Mouse (Mus musculus) splenic B cell, adult 2 months (primary cell): ENCODE data around the gene Adgrl3.

Source experiments
- DNase-seq: peaks from one replicate; pipeline ENCODE4 v3.0.0-alpha.2; 2011; ENCODE audit warnings: low read depth, low spot score
- H3K27me3 ChIP-seq: 2 replicates; pipeline ENCODE4 v1.6.1; 2012; ENCODE audit warnings: mild to moderate bottlenecking, low read length, moderate library complexity, mixed read lengths; ENCODE audit not compliant: control insufficient read depth, poor library complexity, insufficient read depth, severe bottlenecking
- H3K36me3 ChIP-seq: 2 replicates; pipeline ENCODE4 v1.6.1; 2012; ENCODE audit warnings: mild to moderate bottlenecking, low read length, moderate library complexity, mixed read lengths; ENCODE audit not compliant: control insufficient read depth, poor library complexity, insufficient read depth, severe bottlenecking

Gene Adgrl3

DNA sequence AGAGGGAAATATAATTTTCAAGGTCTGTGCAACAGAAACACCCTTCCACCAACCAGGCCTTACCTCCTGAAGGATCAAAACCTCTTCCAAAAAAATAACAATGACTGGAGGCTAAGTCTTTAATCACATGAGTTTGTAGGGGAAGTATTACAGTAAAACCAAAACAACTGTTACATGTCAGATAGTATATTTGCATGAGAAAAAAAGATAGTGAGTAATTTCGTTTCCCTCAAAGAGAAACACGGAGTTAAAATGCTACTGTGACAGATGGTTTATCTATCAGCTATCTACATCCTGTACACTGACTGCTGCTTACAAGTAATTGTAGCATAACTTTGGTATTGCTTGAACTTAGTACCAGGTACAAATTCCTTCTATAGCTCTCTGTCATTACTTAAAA is 616.2 kb downstream of the Adgrl3 start:
- DNase-seq = no peak
- H3K36me3 ChIP-seq = no peaks in the 10 kb centered on the region
- H3K27me3 ChIP-seq = no peaks in the 10 kb centered on the region

DNA sequence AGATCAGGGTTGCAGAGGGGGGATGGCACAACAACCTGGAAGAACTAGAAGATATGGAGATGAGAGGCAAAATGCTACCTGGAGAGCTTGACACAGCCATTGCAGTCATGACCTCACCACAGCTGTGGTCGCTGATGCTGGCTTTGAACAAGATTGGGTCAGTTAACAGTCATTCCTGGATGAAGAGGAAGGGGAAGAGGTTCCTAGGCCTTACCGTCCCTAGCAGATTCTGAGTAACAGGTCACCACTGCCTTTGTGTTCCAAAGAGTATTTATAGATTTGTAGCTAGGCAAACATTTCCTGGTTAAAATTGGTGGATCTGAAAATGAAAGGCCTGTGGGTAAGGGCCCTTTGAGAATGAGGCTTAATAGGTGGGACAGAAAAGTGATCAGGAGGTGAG is 618.5 kb downstream of the Adgrl3 start:
- no peaks in the 10 kb centered on the region for H3K36me3 ChIP-seq
- H3K27me3 ChIP-seq = no peaks in the 10 kb centered on the region
- no peak for DNase-seq

DNA sequence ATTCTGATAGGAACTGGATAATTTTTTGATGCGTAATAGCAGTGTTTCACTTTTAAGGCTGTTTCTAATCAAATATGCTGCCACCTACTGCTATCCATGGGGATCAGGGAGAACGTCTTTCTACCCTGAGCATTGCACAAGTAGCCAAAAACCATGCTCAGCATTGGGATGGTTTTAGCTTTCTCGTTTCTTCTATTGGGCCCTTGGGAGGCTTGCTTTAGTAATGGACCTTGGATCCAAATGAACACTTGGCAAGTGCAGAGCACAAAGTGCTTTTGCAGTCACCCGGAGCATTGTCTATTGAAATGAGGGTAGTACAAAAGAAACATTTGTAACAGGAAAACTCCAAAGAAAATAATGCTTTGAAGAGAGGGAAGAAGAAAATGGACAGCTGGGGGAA is 620.2 kb downstream of the Adgrl3 start:
- Histone ChIP-seq H3K27me3 (no peaks in the 10 kb centered on the region), H3K36me3 (no peaks in the 10 kb centered on the region)
- no peak for DNase-seq

DNA sequence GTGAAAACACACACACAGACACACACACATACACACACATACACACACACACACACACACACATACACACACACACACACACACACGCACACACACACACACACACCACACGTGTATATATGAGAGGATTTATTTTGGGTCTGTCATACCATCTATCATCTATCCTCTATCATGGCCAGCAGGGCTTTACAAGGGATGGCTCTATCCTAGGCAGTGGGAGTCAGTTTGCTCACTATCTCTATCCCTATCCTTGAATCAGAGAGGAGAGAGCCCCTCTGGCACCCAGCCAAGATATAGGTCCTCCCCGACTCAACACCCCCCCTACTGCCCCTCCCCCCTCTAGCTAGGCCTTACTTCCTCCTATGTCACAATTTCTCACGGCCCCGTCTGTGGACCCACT is 625.6 kb downstream of the Adgrl3 start:
- DNase-seq = no peak

DNA sequence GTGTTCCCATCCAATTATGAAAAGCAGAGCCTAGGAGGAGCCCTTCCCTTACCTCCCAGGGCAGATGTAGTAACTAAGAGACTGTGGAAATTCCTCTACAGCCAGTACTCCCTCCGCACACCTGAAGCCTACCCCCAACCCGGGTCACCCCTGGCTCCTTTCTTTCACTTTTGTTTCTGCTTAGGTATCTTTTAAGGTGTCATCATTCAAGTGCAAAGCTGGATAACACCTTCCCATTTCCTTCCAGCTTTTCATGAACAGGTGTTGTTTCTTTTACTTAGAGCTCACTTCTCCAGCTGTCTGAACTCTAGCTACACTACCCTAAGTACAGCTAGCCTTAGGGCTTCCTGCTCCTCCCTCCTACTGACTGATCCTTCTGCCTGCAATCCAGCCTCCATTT is 634.0 kb downstream of the Adgrl3 start:
- DNase-seq = no peak
- Histone ChIP-seq H3K27me3 (no peaks in the 10 kb centered on the region), H3K36me3 (no peaks in the 10 kb centered on the region)

More for the DNA sequence above, 625.6 kb downstream of the Adgrl3 start:
- Histone ChIP-seq H3K36me3 (no peaks in the 10 kb centered on the region), H3K27me3 (no peaks in the 10 kb centered on the region)

DNA sequence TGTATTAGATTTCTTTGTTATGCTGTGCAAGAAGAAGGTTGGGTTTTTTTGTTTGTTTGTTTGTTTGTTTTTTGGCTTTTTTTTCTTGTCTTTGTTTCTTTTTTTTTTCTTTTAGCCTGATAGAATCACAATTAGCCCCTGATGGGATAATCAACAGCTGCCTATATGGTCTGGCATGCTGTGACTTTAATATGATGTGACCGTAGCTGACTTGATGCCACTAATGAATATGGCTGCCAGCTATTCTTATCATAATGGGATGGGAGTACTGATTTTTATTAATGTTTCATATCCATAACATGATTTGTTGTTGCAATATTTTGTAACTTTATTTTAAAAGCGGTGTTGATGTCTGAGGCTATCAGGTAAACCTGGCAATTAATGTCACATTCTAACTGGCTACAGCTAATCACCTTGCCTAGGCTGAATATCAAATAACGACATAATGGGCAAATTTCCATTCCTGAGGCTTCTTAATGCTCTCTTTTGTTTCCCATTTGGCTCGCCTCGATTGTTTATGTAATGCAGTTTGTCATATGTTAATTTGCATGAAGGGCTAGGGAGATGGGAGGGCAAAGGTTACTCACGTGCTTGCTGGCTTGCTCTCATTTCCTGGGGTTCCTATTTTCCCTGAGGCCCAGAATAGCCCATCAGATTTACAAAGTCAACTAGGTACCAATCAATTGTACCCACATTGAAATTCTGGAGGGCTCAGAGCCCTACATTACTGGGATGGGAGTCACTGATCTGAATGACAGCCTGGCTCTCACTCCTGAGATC is 641.9 kb downstream of the Adgrl3 start:
- no peak for DNase-seq
- Histone ChIP-seq H3K27me3 (no peaks in the 10 kb centered on the region), H3K36me3 (no peaks in the 10 kb centered on the region)

DNA sequence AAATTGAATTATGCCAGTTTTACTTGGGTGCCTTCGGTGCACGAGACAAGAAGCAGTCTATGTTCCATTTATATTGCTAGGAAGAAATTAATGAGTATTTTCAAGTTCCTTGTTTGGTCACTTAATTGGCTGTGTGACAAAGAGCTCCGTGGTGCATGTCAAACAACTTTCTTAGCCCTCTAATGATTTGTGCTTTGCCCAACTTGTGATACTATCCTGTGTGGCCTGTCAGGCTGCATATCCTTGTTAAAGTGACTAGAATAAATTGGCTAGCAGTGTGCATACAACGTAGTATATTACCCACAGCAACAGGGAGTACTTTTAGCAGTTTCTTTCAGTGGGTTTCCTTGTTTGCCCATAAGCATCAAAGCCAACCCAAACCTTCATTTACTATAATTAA is 651.1 kb downstream of the Adgrl3 start:
- no peaks in the 10 kb centered on the region for H3K27me3 ChIP-seq
- no peak for DNase-seq
- no peaks in the 10 kb centered on the region for H3K36me3 ChIP-seq

DNA sequence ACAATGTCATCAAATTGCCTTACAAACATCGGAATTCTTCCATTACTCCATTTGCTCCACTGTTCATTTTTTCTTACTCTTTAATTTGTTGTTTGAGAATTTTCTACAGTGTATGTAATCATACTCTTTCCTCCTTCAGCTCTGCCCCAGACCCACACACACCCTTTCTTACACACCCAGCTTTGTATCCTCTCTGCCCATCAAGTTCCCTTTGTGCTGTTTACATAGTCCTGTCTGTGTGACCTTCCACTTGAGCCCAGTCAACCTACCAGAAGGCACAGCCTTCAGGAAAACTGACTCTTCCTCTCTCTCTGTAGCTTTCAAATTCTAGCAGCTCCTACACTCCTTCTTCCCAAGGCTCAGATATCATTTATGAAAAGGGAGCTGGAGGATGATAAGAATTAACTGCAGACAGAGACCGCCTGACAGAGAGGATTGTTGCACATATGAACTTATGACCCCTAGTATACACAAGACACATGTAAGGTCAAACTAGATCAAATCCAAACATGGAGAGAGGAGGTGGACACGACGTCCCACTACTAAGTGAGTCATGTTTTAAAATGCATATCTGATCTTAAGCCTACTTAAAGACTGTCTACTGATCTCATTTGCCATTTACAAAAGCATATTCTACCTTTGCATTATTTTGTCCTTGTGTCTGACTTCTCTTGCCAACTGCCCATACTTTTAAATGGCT is 654.5 kb downstream of the Adgrl3 start:
- H3K36me3 ChIP-seq = no peaks in the 10 kb centered on the region
- no peak for DNase-seq
- H3K27me3 ChIP-seq = no peaks in the 10 kb centered on the region

DNA sequence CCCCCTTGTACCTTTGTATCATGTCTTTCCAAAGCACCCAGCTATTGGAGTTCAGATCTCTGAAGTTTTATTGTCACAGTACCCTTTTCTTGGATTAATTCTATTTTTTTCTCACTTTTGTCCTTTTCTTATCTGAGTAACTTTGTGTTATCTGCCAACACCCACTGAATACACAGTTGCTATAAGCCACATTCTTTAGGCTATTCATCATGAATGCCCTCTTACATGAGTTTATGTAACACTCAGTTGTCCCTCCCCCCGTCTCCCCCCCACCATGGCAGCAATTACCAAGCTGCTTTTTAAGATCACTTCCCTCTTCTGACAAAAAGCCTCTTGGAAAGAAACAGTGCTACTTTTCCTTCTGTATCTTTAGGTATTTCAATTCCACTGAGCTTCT is 655.0 kb downstream of the Adgrl3 start:
- H3K27me3 ChIP-seq = no peaks in the 10 kb centered on the region
- H3K36me3 ChIP-seq = no peaks in the 10 kb centered on the region
- DNase-seq = no peak

DNA sequence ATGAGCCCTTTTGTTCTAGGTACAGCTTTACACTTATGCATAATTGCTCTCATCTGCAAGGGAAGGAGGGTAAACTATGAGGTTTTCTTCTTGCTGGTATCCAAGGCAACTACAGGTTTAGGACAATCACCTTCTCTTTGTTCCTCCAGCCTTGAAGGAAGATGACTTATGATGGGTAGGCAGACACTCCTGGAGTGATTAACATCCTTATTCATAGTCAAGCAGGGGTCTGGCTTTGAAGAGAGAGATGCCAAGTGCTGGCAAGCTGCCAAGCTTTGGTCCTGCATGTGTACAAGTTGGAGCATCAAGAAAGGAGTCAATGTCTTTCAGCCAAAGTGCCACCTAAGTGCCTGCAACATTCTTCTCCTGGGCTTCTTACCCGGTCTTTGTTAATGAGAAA is 657.0 kb downstream of the Adgrl3 start:
- Histone ChIP-seq H3K36me3 (no peaks in the 10 kb centered on the region), H3K27me3 (no peaks in the 10 kb centered on the region)
- no peak for DNase-seq

DNA sequence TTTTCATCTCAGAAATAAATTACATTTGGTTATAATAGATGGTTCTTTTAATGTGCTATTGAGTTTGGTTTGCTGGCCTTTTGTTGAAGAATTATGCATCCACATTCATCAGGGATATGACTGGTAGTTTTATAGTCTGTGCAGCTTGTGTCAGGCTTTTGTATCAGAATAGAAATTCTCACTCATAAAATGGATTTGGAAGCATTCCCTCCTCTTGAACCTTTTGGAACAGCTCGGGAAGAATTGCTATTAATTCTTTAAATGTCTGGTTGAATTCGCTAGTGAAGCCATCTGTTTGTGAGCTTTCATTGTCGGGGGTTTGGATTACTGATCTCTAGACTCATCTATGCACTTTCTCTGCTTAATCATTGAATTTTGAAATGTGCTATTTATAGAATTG is 666.3 kb downstream of the Adgrl3 start:
- Histone ChIP-seq H3K36me3 (no peaks in the 10 kb centered on the region), H3K27me3 (no peaks in the 10 kb centered on the region)
- no peak for DNase-seq

DNA sequence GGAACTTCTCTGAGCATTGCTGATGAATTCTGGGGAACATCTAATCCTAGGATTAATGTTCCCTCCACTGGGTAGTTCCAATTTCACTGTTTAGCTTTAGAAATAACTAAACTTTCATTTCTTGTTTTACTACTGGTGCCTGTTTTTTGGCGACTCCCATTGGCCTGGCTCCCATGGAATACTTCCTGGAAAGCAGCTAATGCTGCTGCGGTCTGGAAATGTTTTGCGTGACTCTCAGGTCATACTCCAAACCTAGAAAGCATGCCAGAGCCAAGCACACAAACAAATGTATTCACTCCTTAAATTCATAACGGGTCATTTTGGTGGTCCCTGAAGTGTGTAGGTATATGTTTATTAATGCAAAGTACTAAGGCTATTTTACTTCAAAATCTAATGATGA is 666.9 kb downstream of the Adgrl3 start:
- Histone ChIP-seq H3K36me3 (no peaks in the 10 kb centered on the region), H3K27me3 (no peaks in the 10 kb centered on the region)
- no peak for DNase-seq

DNA sequence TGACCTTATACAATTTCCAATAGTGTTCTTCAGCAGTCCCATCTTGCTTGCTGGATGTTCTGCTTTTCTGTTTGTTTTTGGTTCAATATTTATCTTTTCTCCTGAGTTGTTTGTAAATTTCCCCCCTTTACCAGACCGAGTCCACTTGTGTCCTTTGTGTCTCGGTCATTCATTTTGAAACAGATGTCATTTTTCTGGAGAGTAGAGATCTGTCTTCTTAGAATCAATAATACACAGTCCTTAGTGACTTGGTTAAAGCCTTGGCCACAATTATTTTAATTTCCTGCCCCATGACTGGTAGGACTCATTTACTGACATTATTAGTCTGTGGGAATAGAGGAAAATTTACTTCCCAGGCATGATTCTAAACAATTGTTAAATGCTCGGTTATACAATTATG is 709.7 kb downstream of the Adgrl3 start:
- DNase-seq = no peak
- Histone ChIP-seq H3K36me3 (no peaks in the 10 kb centered on the region), H3K27me3 (no peaks in the 10 kb centered on the region)

DNA sequence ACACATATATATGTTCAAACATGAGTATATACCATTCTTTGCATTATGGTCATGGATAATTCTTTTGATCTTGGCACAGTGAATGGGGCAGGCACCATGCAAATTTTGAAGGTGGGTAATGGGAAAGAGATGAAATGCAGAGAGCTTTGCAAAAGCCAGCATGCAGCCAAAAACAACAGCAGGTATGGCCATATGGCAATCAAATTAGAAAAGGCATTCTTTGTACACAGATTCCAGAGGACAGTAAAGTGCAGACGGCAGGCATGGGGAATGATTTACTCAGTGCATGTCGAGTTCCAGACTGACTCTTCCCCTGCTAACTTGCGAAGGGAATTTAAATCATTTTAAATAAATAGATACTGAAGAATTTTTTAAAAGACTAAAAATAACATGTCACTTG is 716.1 kb downstream of the Adgrl3 start:
- DNase-seq = no peak
- H3K27me3 ChIP-seq = no peaks in the 10 kb centered on the region
- H3K36me3 ChIP-seq = no peaks in the 10 kb centered on the region

DNA sequence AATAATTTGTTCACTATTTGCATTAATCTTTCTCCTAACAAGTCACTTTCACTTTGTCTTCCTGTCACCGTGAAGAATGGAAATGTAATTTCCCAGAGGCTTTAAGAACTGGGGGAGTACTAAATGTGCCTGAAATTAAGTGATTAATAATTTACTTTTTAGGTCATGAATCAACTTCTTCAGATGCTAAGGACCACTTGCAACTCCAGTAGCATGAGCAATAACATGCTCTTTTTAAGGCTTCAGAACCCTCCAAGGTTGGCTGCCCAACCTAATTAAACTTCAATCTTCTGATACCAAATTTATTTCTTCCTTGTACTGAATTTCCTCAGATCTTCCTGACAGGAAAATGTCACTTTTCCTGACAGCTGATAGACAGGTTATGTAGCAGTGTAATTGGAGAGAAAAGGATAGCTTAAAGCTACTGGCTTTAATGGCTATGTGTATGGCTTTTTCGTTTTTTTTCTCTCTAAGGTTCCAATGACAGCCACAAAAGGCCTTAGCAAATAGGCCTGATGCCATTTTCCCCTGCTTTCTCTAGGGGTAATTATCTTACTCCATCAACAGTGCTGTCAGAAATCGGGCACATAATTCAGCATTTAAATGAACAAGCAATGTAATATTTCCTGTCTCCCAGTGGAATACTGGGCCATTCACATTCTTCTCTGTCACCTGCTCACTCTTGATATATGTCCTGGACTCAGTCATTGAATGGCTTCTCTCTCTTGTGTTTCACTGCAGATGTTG is 718.5 kb downstream of the Adgrl3 start:
- H3K27me3 ChIP-seq = no peaks in the 10 kb centered on the region
- no peaks in the 10 kb centered on the region for H3K36me3 ChIP-seq
- no peak for DNase-seq
